Mouse (Mus musculus): ENCODE measurements around the gene Tnni2. TPM values are rescaled to one million over a fixed set of nuclear protein-coding genes. Genes with fewer than 3 reads are reported as not detected.

Gene Tnni2
- polyA plus RNA-seq, 1 experiment from 2014 or later = 1.2 TPM

DNA sequence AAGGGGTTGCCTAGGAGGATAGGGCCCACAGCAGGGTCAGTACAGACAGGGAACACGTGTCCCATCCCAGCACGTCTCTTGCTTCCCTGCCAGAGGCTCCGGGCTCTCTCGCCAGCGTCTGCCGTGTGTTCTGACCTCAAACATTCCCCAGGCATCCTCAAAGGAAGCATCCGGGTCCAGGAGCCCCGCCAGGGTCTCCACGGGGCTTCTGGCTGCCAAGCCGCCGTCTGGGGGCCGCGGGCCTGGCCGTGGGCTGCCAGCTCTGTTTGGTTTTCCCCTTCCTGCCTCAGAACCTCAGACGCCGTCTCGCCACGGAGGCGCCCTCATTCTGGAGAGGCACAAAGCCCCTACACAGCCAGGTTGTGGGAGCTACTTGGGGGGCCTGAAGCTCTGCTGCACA lies 8.0 kb upstream of the Tnni2 start:
- no peaks in the 10 kb centered on the region; the same call in 1 of the 2 replicates for H3K27me3 ChIP-seq (ENCODE audit: insufficient read depth, poor library complexity, severe bottlenecking)
- H3K9me3 ChIP-seq = no peaks in the 10 kb centered on the region
- H3K4me1 ChIP-seq (replicated peaks) = peaks cover 20% of the 10 kb centered on the region
- 49% methylated on average over 19 of the region's 19 CpGs for WGBS
- no peak for DNase-seq (ENCODE audit: low spot score)
- H3K36me3 ChIP-seq = no peaks in the 10 kb centered on the region
- H3K4me3 ChIP-seq = no peak overlapping the region
- H3K27ac ChIP-seq = peak overlapping the region; percentile 56

DNA sequence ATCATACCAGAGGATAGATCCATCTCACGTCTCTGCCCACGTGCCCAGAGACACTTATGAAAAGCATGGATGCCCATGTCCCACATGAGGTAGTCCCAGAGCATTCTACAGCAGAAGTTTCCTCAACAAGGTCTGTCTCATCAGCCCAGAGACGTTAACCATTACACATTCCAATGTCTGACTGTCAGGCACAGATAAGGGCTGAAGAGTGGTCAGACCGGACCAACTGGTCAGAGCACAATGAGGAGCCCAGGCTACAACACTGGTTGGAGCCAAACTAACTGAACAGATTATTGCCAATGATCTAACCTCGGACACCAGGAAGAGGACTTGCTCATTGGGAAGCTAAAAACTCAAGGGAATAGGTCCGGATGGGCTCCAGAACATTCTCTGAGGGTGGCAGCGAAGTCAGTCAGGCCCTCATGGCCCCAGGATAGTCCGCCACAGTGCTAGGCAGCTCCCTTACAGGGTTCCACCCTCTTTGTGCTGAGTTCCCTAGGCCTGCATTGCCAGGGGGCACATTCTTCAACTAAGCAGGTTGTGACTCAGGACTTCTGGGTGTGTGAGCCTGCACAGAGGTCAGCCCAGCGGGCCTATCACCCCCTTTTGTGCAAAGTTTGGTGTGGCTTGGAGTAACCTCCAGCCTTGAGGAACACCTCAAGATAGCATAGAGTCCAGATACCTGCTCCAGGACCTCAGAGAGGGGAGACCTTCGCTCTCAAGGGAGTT lies 7.3 kb upstream of the Tnni2 start, which contains the start of gene Syt8:
Syt8 (plus strand) TSS at position 714 of the 729 bp plus-strand sequence.
- DNase-seq (ENCODE audit: low spot score) = no peak
- Histone ChIP-seq H3K27ac (peak within 1 kb of the TSS; percentile 56), H3K4me3 (no peak within 1 kb of the TSS), H3K9me3 (no peaks in the 10 kb centered on the region), H3K36me3 (no peaks in the 10 kb centered on the region), H3K27me3 (ENCODE audit: insufficient read depth, poor library complexity, severe bottlenecking) (peaks cover 2% of the 10 kb centered on the region; the same call in 1 of the 2 replicates), H3K4me1 (replicated peaks) (peaks cover 19% of the 10 kb centered on the region)
- 85% methylated on average over 10 of the region's 10 CpGs for WGBS

DNA sequence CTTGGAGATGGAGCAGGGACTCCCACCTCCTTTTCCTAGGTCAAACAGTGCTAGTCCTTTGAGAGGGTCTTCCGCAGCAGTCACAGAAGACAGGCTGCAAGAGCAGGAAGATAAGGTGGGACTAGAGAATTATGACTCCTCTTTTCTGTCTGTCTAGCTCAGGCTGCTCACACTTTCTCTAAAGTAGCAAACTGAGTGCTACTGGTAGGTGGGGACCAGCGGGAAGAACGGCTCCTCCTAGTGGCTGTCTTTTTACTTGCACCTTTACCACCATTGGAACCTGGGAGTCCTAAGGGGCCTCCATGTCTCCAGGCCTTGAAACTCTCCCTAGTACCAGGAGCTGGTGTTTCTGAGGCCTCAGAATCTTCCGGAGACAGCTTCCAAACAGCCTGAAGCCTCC lies 6.1 kb upstream of the Tnni2 start:
- Histone ChIP-seq H3K36me3 (no peaks in the 10 kb centered on the region), H3K27me3 (ENCODE audit: insufficient read depth, poor library complexity, severe bottlenecking) (peaks cover 4% of the 10 kb centered on the region; the same call in 1 of the 2 replicates), H3K4me3 (no peak overlapping the region), H3K27ac (no peak overlapping the region), H3K4me1 (replicated peaks) (peaks cover 13% of the 10 kb centered on the region), H3K9me3 (no peaks in the 10 kb centered on the region)
- peak; percentile 68 for DNase-seq (ENCODE audit: low spot score)
- WGBS = 32% methylated on average over 4 of the region's 4 CpGs

DNA sequence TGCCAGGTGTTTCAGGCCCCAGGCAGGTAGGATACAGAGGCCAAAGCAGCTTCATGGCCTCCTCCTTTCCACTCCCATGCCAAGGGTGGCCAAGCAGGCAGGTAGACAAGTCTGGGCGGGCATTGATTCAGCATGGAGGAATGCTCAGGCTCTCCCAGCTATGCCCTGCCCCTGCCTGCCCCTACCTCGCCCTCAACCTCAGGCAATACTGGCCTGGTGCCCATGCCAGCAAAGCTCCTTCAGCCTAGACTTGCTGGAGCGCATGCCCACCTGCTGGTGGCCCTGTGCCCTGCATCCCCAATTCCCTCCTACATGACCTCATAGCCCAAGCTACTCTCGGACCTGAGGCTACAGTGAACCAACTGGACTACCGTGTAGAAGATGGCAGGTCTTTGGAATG lies 4.3 kb upstream of the Tnni2 start:
- WGBS = 75% methylated on average over 5 of the region's 5 CpGs
- Histone ChIP-seq H3K27me3 (ENCODE audit: insufficient read depth, poor library complexity, severe bottlenecking) (peaks cover 4% of the 10 kb centered on the region; the same call in 1 of the 2 replicates), H3K4me1 (replicated peaks) (peaks cover 30% of the 10 kb centered on the region), H3K36me3 (no peaks in the 10 kb centered on the region), H3K27ac (no peak overlapping the region), H3K4me3 (no peak overlapping the region), H3K9me3 (no peaks in the 10 kb centered on the region)
- no peak for DNase-seq (ENCODE audit: low spot score)

DNA sequence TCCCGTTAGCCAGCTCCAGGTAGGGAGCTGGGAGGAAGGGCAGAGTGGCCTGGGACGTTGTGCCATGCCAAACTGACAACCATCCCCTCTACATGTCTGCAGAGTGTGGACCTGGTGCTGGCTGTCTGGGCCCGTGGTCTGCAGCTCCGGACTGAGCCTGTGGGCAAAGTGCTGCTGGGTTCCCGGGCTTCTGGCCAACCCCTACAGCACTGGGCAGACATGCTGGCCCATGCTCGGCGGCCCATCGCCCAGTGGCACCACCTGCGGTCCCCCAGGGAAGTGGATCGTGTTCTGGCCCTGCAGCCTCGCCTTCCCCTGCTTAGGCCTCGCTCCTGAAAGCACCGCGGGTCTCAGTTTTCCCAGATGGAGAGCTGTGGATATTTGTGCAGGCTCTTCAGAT lies 1.6 kb upstream of the Tnni2 start:
- no peak overlapping the region for H3K27ac ChIP-seq
- H3K27me3 ChIP-seq (ENCODE audit: insufficient read depth, poor library complexity, severe bottlenecking) = peaks cover 4% of the 10 kb centered on the region; the same call in 1 of the 2 replicates
- H3K9me3 ChIP-seq = no peaks in the 10 kb centered on the region
- WGBS = 86% methylated on average over 14 of the region's 14 CpGs
- no peak for DNase-seq (ENCODE audit: low spot score)
- no peaks in the 10 kb centered on the region for H3K36me3 ChIP-seq
- no peak overlapping the region for H3K4me3 ChIP-seq
- H3K4me1 ChIP-seq (replicated peaks) = peaks cover 21% of the 10 kb centered on the region

DNA sequence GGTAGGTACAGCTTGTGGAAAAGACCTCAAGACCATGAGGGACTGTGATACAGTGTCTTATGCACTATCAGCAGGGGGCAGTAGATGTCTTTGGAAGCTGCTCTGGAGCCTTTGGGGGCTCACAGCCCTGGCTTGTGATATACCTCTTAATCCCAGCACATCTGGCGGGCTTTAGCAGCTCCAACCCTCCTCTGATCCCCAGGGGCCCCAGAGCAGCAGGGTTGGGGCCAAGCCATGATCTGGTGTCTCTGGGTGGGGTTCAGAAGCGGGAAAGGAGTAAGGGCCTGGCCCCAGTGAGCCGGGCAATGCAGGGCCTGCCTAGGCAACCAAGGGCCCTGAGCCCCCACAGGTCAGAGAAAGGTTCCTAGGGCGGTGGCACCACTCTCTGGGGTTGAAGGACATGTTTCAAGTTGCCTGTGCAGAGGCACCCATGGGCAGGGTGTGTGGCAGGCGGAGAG lies 922 bp upstream of the Tnni2 start:
- Histone ChIP-seq H3K9me3 (no peaks in the 10 kb centered on the region), H3K27ac (peak overlapping the region; percentile 82), H3K27me3 (ENCODE audit: insufficient read depth, poor library complexity, severe bottlenecking) (peaks cover 4% of the 10 kb centered on the region; the same call in 1 of the 2 replicates), H3K4me3 (no peak overlapping the region), H3K4me1 (replicated peaks) (peaks cover 21% of the 10 kb centered on the region), H3K36me3 (no peaks in the 10 kb centered on the region)
- WGBS = 59% methylated on average over 5 of the region's 5 CpGs
- DNase-seq (ENCODE audit: low spot score) = peak; percentile 61

DNA sequence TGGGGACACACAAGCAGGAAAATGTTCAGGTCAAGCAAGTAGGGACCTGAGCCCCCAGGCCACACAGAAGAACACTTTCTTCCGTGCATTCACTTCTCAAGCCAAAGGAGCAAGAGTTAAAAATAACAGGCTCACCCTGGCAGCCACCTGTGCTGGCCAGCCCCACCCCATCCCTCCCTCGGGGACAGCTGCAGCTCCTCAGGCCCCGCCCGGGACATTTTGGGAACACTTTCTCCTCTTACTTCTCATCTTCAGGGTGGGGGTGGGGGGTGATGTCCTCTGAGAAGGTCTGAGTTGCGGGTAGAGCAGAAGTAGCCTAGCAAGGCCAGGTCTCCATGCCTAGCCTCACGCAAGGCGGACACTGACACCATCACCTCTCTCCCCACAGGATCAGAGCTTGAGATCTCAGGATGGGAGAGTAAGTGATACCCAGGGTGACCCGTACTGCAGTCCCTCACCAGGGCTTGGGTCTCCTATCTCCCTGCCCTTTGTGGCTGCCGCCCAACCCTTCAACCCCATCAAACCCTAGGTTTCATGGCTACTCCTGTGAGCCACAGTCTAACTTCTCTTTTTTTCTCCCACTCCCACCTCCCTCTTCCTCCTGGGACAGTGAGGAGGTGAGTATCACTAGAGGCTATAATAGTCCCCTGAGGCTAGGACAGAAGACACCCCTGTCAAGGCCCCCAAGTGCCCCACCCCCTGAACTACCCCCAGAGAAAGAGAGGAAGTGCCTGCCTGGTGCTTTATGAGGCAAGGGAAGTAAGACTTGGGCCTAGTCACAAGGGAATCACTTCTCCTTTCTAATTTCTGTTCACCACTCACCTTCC lies 686 bp downstream of the Tnni2 start:
- Histone ChIP-seq H3K4me1 (replicated peaks) (peaks cover 17% of the 10 kb centered on the region), H3K36me3 (no peaks in the 10 kb centered on the region)

DNA sequence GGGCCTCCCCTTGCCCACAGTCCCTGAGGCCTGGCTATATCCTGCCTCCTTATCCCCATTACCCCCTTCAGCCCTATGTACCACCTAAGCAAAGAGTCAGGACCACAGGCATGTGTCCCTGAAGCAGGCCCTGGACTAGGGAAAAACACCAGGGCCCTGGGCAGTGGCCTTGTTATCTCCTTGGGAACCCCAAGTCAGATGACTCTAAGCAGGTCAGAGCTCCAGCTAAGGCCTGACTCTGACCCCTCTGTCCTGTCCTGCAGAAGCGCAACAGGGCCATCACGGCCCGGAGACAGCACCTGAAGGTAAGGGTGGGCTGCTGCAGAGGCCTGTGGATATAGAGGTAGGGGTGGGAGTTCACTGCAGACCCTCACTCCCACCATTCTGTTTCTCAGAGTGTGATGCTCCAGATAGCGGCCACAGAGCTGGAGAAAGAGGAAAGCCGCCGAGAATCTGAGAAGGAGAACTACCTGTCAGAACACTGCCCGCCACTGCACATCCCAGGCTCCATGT lies 1.4 kb downstream of the Tnni2 start:
- no peaks in the 10 kb centered on the region for H3K9me3 ChIP-seq
- peaks cover 17% of the 10 kb centered on the region for H3K4me1 ChIP-seq (replicated peaks)
- WGBS = 89% methylated on average over 7 of the region's 7 CpGs
- H3K27ac ChIP-seq = peak overlapping the region; percentile 6
- DNase-seq (ENCODE audit: low spot score) = no peak
- H3K27me3 ChIP-seq (ENCODE audit: insufficient read depth, poor library complexity, severe bottlenecking) = peaks cover 4% of the 10 kb centered on the region; the same call in 1 of the 2 replicates
- H3K4me3 ChIP-seq = no peak overlapping the region
- H3K36me3 ChIP-seq = no peaks in the 10 kb centered on the region

More for the DNA sequence above, 686 bp downstream of the Tnni2 start:
- no peaks in the 10 kb centered on the region for H3K9me3 ChIP-seq
- DNase-seq (ENCODE audit: low spot score) = no peak
- H3K4me3 ChIP-seq = no peak overlapping the region
- peaks cover 4% of the 10 kb centered on the region; the same call in 1 of the 2 replicates for H3K27me3 ChIP-seq (ENCODE audit: insufficient read depth, poor library complexity, severe bottlenecking)
- H3K27ac ChIP-seq = peak overlapping the region; percentile 82; the same call in 1 of the 2 replicates
- 73% methylated on average over 9 of the region's 9 CpGs for WGBS

DNA sequence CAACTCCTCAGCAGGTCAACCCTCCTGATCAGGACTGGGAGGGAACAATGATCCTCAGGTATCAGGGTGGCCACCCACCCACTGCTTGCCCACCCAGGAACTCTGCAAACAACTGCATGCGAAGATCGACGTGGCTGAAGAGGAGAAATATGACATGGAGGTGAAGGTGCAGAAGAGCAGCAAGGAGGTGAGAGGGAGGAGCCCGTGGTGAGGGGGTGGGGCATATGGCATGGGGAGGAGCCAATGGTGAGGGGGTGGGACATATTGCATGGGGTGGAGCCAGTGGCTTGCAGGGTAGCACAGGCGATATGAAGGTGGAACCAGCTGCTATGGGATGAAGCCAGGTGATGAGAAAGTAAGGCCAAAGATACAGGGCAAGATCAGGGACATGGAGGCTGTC lies 1.9 kb downstream of the Tnni2 start:
- DNase-seq (ENCODE audit: low spot score) = no peak
- Histone ChIP-seq H3K36me3 (no peaks in the 10 kb centered on the region), H3K27ac (0 out of 2 replicates have a peak overlapping the region, but pooled peaks have one; percentile 6), H3K4me3 (no peak overlapping the region), H3K27me3 (ENCODE audit: insufficient read depth, poor library complexity, severe bottlenecking) (peaks cover 4% of the 10 kb centered on the region; the same call in 1 of the 2 replicates), H3K9me3 (no peaks in the 10 kb centered on the region), H3K4me1 (replicated peaks) (peaks cover 17% of the 10 kb centered on the region)
- WGBS = 91% methylated on average over 5 of the region's 5 CpGs

DNA sequence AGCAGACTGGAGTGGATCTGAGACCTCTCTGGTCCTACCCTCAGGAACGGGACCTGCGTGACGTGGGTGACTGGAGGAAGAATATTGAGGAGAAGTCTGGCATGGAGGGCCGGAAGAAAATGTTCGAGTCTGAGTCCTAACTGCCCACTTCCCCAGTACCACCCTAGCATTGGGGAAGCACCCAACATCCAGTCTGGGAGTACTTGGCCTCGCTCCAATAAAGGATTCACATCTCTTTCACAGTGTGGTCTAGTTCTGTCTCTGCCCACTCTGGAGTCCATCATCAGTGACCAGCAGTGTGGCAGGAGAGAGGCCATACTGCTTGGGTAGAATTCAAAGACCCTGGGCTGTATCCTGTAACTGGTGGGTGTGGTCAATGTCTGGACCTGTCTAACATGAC lies 2.6 kb downstream of the Tnni2 start:
- no peak overlapping the region for H3K4me3 ChIP-seq
- no peak overlapping the region for H3K27ac ChIP-seq
- 94% methylated on average over 6 of the region's 6 CpGs for WGBS
- H3K27me3 ChIP-seq (ENCODE audit: insufficient read depth, poor library complexity, severe bottlenecking) = peaks cover 3% of the 10 kb centered on the region; the same call in 1 of the 2 replicates
- H3K9me3 ChIP-seq = no peaks in the 10 kb centered on the region
- no peak for DNase-seq (ENCODE audit: low spot score)
- peaks cover 17% of the 10 kb centered on the region for H3K4me1 ChIP-seq (replicated peaks)
- no peaks in the 10 kb centered on the region for H3K36me3 ChIP-seq

DNA sequence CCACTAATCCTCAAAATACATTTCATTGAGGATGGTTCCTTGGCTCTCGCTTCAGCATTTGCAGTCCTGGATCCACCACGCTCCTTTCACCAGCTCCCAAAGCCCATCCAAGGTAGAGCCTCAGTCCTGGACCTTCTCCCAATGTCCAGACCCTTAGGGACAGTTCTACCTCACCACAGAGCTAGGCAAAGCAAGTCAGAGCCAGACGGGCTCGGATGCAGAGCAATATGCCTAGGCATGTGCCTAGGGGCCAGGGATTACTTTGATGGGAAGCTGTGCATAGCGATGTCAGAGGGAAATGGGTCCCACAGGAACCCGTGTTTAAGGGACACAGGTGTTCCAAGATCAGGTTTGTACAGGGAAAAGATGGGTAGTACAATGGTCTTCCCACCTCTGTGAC lies 3.7 kb downstream of the Tnni2 start:
- WGBS = 90% methylated on average over 6 of the region's 6 CpGs
- no peak for DNase-seq (ENCODE audit: low spot score)
- Histone ChIP-seq H3K27me3 (ENCODE audit: insufficient read depth, poor library complexity, severe bottlenecking) (no peaks in the 10 kb centered on the region), H3K27ac (no peak overlapping the region), H3K4me3 (no peak overlapping the region), H3K4me1 (replicated peaks) (peaks cover 17% of the 10 kb centered on the region), H3K36me3 (no peaks in the 10 kb centered on the region), H3K9me3 (no peaks in the 10 kb centered on the region)

DNA sequence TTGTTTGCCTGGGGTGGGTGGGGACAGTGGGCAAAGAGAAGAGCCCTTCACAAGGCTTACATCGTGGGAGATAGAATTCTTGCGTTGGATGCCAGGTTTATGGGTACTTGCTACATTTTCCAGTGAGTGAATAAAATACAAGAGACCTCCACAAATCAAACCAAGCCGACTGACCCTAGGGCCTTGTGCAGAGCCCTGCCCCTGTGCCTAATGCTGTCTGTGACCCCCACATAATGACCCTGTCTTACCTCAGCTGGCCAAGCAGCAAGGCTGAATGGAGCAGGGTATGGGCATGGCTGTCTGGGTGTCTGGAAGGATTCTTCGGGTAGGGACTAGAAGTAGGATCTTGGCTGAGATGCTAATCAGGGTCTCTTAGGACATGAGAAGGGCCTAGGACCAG lies 4.7 kb downstream of the Tnni2 start:
- DNase-seq (ENCODE audit: low spot score) = no peak
- Histone ChIP-seq H3K9me3 (no peaks in the 10 kb centered on the region), H3K27ac (no peak overlapping the region), H3K4me3 (no peak overlapping the region), H3K36me3 (no peaks in the 10 kb centered on the region), H3K27me3 (ENCODE audit: insufficient read depth, poor library complexity, severe bottlenecking) (no peaks in the 10 kb centered on the region), H3K4me1 (replicated peaks) (peaks cover 10% of the 10 kb centered on the region; the same call in 1 of the 2 replicates)
- WGBS = 88% methylated on average over 4 of the region's 4 CpGs

Measured in hindbrain, embryonic 10.5 days (tissue).